Mouse (Mus musculus) forebrain, embryonic 12.5 days (tissue): Measurements from ENCODE around the gene Gm20696. TPM values are rescaled to one million over a fixed set of nuclear protein-coding genes. Genes with fewer than 3 reads are reported as not detected.

Source experiments
- ATAC-seq: fragments of 200-750 bp; cut with Nextera tagmentation; 2 replicates; pipeline ENCODE4 v1.8.0; 2017; ENCODE audit warnings: moderate TSS enrichment; ENCODE audit not compliant: low FRiP score
- H3K27ac ChIP-seq: fragments of 300-500 bp; sonication (generic); 2 replicates; pipeline ENCODE4 v1.5.1; 2016; ENCODE audit warnings: mild to moderate bottlenecking
- H3K27me3 ChIP-seq: fragments of 300-500 bp; sonication (generic); 2 replicates; pipeline ENCODE4 v1.6.1; 2016; ENCODE audit warnings: mild to moderate bottlenecking
- H3K36me3 ChIP-seq: fragments of 300-500 bp; sonication (generic); replicated peaks from 2 replicates; pipeline ENCODE4 v1.6.1; 2016; ENCODE audit warnings: mild to moderate bottlenecking
- H3K4me1 ChIP-seq: fragments of 300-500 bp; sonication (generic); 2 replicates; pipeline ENCODE4 v1.6.1; 2016
- H3K4me2 ChIP-seq: fragments of 300-500 bp; sonication (generic); 2 replicates; pipeline ENCODE4 v1.6.1; 2016; ENCODE audit warnings: mild to moderate bottlenecking, moderate library complexity
- H3K4me3 ChIP-seq: fragments of 300-500 bp; sonication (generic); replicated peaks from 2 replicates; pipeline ENCODE4 v1.5.1; 2016; ENCODE audit warnings: mild to moderate bottlenecking
- H3K9ac ChIP-seq: fragments of 300-500 bp; sonication (generic); 2 replicates; pipeline ENCODE4 v1.6.1; 2016; ENCODE audit warnings: mild to moderate bottlenecking
- H3K9me3 ChIP-seq: fragments of 300-500 bp; sonication (generic); 2 replicates; pipeline ENCODE4 v1.6.1; 2016
- WGBS: fragments of 180-500 bp; shearing (Covaris S2); methylation state at CpG from one replicate; pipeline ENCODE4 v1.1.7; 2016; 5-methylcytosine and 5-hydroxymethylcytosine counted together
- polyA plus RNA-seq: library from polyadenylated mRNA; unstranded; fragments of >200 nt; fragmentation: Nextera tagmentation; extraction: Ambion mirVana; gene quantifications from 2 replicates; pipeline ENCODE4 v1.2.1, GENCODE M21; 2016

The Gm20696 gene
- polyA plus RNA-seq, 1 experiment from 2014 or later: 6.0 TPM

GRCm38 (mm10) chr6:99277251-99277650, 389.3 kb downstream of the Gm20696 start:
- Histone ChIP-seq H3K9ac (no peak overlapping the region), H3K36me3 (no peaks in the 10 kb centered on the region), H3K9me3 (no peaks in the 10 kb centered on the region), H3K27ac (no peak overlapping the region), H3K27me3 (no peaks in the 10 kb centered on the region), H3K4me2 (no peak overlapping the region), H3K4me3 (no peak overlapping the region), H3K4me1 (peaks cover 5% of the 10 kb centered on the region; the same call in 1 of the 2 replicates)
- ATAC-seq: no peak
- WGBS: 100% methylated on average over 1 of the region's 1 CpGs

- no peak overlapping the region for H3K4me3 ChIP-seq
- no peak overlapping the region for H3K9ac ChIP-seq
- H3K36me3 ChIP-seq: no peaks in the 10 kb centered on the region
- no peak overlapping the region for H3K27ac ChIP-seq
- no peaks in the 10 kb centered on the region for H3K9me3 ChIP-seq
- H3K27me3 ChIP-seq: no peaks in the 10 kb centered on the region
- no peak for ATAC-seq
- H3K4me1 ChIP-seq: peaks cover 5% of the 10 kb centered on the region; the same call in 1 of the 2 replicates
- no peak overlapping the region for H3K4me2 ChIP-seq
- 82% methylated on average over 7 of the region's 7 CpGs for WGBS
Observed at GRCm38 (mm10) chr6:99276297-99276653, 390.3 kb downstream of the Gm20696 start.

- WGBS: 56% methylated on average over 21 of the region's 21 CpGs
- no peaks in the 10 kb centered on the region for H3K9me3 ChIP-seq
- peaks cover 5% of the 10 kb centered on the region for H3K4me1 ChIP-seq
- no peak overlapping the region for H3K4me2 ChIP-seq
- ATAC-seq: no peak
- no peak overlapping the region for H3K27ac ChIP-seq
- no peak overlapping the region for H3K9ac ChIP-seq
- no peak overlapping the region for H3K4me3 ChIP-seq
- no peaks in the 10 kb centered on the region for H3K36me3 ChIP-seq
- no peaks in the 10 kb centered on the region for H3K27me3 ChIP-seq
Observed at GRCm38 (mm10) chr6:99275381-99276296, 391.0 kb downstream of the Gm20696 start.

DNA sequence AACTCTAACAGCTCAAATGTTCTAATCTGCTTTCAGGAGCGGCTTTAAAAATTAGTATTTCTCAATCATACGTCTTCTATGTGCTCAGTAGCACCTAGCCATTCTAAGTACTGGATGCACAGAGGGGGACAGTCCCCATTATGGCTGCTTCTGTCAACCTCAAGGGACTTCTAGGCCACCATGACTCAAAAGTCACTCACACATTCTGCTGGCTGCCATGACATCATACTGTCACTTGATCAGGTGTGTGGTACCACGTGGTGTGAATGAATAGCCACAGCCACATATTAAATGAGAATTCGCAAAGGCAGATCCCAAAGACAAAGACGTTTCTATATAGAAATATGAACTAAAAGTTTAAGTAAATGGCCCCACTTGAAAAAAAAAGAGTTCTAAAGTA, 391.9 kb downstream of the Gm20696 start:
- no peak overlapping the region for H3K9ac ChIP-seq
- peaks cover 5% of the 10 kb centered on the region for H3K4me1 ChIP-seq
- H3K36me3 ChIP-seq: no peaks in the 10 kb centered on the region
- H3K27me3 ChIP-seq: no peaks in the 10 kb centered on the region
- H3K27ac ChIP-seq: no peak overlapping the region
- H3K4me2 ChIP-seq: no peak overlapping the region
- no peak overlapping the region for H3K4me3 ChIP-seq
- 89% methylated on average over 5 of the region's 5 CpGs for WGBS
- ATAC-seq: no peak
- H3K9me3 ChIP-seq: no peaks in the 10 kb centered on the region

DNA sequence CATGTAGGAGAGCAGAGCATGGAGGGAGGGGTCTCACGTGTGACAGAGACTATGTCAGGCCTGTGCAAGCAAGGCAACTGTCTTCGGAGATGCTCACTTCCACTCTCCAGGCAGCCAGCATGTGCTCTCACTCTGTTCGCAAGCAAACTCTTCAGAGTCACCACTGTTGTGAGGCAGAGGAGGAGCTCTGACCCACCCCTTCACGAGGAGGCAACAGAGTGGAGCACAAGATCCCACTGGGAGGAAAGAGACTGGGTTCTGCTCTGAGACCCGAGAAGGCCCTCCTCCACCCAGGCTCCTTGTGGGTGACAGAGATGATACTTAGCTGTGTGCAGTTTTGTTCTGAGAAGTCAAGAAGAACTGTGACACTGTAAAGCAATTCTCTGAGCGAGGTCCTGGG, 392.4 kb downstream of the Gm20696 start:
- Histone ChIP-seq H3K27me3 (no peaks in the 10 kb centered on the region), H3K4me2 (no peak overlapping the region), H3K9ac (no peak overlapping the region), H3K9me3 (no peaks in the 10 kb centered on the region), H3K27ac (no peak overlapping the region), H3K4me3 (no peak overlapping the region), H3K36me3 (no peaks in the 10 kb centered on the region), H3K4me1 (peaks cover 5% of the 10 kb centered on the region)
- WGBS: 89% methylated on average over 6 of the region's 6 CpGs
- no peak for ATAC-seq

DNA sequence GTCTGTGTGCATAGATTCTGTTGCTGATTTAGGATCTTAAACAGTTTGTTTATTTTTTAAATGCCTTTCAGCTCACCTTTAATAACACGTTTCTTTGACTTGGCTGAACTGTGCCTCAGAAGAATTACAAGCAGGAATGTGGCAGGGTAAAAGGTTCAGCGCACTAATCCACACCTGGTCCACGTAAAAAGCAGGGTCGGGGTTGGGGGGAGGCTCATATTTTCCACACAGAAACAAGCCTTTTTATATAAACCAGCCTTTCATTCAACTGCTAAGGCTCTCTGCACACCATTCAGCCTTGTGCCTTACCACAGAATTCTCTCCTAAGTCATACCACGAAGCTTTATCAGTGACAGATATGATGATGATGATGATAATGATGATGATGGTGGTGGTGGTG, 393.4 kb downstream of the Gm20696 start:
- ATAC-seq: no peak
- whole genome bisulfite sequencing: 82% methylated on average over 5 of the region's 5 CpGs
- H3K4me2 ChIP-seq: no peak overlapping the region
- no peak overlapping the region for H3K9ac ChIP-seq
- peaks cover 11% of the 10 kb centered on the region for H3K4me1 ChIP-seq
- no peaks in the 10 kb centered on the region for H3K36me3 ChIP-seq
- no peaks in the 10 kb centered on the region for H3K27me3 ChIP-seq
- H3K4me3 ChIP-seq: no peak overlapping the region
- no peaks in the 10 kb centered on the region for H3K9me3 ChIP-seq
- H3K27ac ChIP-seq: no peak overlapping the region

- H3K4me1 ChIP-seq: peaks cover 14% of the 10 kb centered on the region
- no peak overlapping the region for H3K4me2 ChIP-seq
- H3K4me3 ChIP-seq: no peak overlapping the region
- ATAC-seq: no peak
- H3K27me3 ChIP-seq: no peaks in the 10 kb centered on the region
- no peaks in the 10 kb centered on the region for H3K36me3 ChIP-seq
- no peak overlapping the region for H3K27ac ChIP-seq
- no peaks in the 10 kb centered on the region for H3K9me3 ChIP-seq
- no peak overlapping the region for H3K9ac ChIP-seq
- WGBS: 85% methylated on average over 3 of the region's 3 CpGs
Observed at GRCm38 (mm10) chr6:99272174-99272573, 394.4 kb downstream of the Gm20696 start.

DNA sequence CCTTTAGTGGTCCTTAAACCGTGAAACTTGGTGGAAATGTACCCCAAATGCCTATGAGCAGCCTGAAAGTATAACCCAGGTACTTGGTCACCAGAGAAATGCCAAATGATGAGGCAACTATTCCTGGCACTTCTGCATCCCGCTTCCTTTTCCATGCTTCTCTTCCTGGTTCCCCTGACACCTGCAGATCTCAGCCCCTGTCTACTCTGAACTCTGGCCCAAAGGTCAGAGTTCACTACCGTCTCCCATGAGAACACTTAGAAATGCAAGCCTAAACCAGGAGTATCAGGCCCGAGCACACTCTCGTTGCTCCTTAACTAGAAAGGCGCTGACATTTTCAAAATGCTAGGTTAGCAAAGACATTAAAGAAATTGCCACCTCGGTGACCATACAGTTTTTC, 394.9 kb downstream of the Gm20696 start:
- no peak overlapping the region for H3K4me2 ChIP-seq
- ATAC-seq: no peak
- H3K9me3 ChIP-seq: no peaks in the 10 kb centered on the region
- no peaks in the 10 kb centered on the region for H3K36me3 ChIP-seq
- peaks cover 15% of the 10 kb centered on the region for H3K4me1 ChIP-seq
- H3K27ac ChIP-seq: no peak overlapping the region
- H3K27me3 ChIP-seq: no peaks in the 10 kb centered on the region
- 86% methylated on average over 7 of the region's 7 CpGs for WGBS
- H3K4me3 ChIP-seq: no peak overlapping the region
- no peak overlapping the region for H3K9ac ChIP-seq

DNA sequence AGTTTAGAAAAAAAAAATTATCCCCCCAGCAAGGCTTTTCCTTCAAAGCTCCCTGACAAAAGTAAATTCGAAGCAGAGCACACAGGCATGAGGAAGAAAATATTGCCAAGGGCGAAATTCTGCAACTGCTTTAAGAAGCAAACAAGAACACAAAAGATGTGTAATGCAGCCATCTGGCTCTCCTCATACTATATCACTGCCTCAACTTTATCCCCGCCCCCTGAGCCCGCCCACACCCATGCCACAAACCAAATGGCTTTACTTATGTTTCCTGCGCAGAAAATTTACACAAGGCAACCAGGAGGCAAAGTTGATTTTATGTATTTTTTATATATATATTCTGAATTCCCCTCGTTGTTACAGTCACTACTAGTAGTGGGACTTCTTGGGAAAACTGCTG, 396.7 kb downstream of the Gm20696 start:
- Histone ChIP-seq H3K27ac (no peak overlapping the region), H3K36me3 (no peaks in the 10 kb centered on the region), H3K4me3 (no peak overlapping the region), H3K9ac (no peak overlapping the region), H3K27me3 (no peaks in the 10 kb centered on the region), H3K4me2 (no peak overlapping the region), H3K4me1 (peaks cover 28% of the 10 kb centered on the region), H3K9me3 (no peaks in the 10 kb centered on the region)
- ATAC-seq: no peak
- WGBS: 76% methylated on average over 6 of the region's 6 CpGs

DNA sequence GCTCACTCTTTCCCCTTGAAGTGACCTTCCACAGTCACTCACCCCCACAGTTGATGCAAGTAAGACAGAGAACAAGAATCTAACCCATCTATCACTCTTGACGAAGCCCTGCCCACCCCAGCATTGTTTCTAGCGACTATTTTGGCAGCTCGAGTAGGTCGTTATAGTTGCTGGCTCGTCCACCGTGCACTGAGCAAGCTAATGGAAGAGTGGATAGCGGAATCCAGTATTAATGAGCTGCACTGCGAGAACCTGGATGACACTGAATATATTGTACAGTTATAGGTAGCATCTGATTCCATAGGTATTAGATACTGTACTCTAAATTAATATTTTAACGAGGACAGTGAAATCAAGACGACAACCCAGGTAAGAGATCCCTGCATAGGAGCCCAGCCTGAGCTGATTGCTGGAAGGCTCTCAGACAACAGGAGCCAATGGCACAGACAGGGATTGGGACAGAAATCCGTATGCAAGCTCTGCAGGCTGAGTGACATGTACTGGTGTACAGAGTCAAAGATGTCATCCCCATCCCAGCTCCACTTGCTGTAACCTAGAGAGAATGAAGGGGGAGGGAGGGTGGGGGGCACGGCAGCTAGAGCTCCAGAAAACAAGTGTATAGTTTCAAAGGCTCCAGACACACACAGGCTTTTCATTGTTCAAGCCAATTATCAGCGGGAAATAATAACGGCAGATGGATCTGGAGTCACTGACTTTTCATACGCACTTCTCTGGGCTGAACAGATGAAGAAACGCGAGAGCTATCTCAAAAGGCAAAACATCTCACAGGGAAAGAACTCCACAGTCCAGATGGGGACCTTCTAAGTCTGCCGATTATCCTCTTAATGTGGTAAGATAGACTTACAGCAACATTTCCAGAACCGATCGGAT, 398.2 kb downstream of the Gm20696 start:
- H3K27me3 ChIP-seq: 0 out of 2 replicates have a peak, but pooled peaks cover 5% of the 10 kb centered on the region
- H3K4me1 ChIP-seq: peaks cover 41% of the 10 kb centered on the region
- whole genome bisulfite sequencing: 45% methylated on average over 20 of the region's 20 CpGs
- no peak overlapping the region for H3K4me2 ChIP-seq
- H3K9ac ChIP-seq: no peak overlapping the region
- H3K9me3 ChIP-seq: no peaks in the 10 kb centered on the region
- no peaks in the 10 kb centered on the region for H3K36me3 ChIP-seq
- no peak overlapping the region for H3K27ac ChIP-seq
- peak; percentile 24; the same call in 1 of the 2 replicates for ATAC-seq
- no peak overlapping the region for H3K4me3 ChIP-seq

- Histone ChIP-seq H3K4me3 (no peak overlapping the region), H3K27me3 (0 out of 2 replicates have a peak, but pooled peaks cover 5% of the 10 kb centered on the region), H3K27ac (peak overlapping the region; percentile 68), H3K4me2 (peak overlapping the region; percentile 36), H3K9me3 (no peaks in the 10 kb centered on the region), H3K9ac (peak overlapping the region; percentile 25; the same call in 1 of the 2 replicates), H3K36me3 (no peaks in the 10 kb centered on the region), H3K4me1 (peaks cover 57% of the 10 kb centered on the region)
- 9% methylated on average over 13 of the region's 13 CpGs for WGBS
- ATAC-seq: peak; percentile 25
Observed at GRCm38 (mm10) chr6:99265945-99266656, 400.5 kb downstream of the Gm20696 start.

- H3K4me3 ChIP-seq: no peak overlapping the region
- 0 out of 2 replicates have a peak, but pooled peaks cover 5% of the 10 kb centered on the region for H3K27me3 ChIP-seq
- H3K27ac ChIP-seq: no peak overlapping the region
- no peaks in the 10 kb centered on the region for H3K36me3 ChIP-seq
- H3K9ac ChIP-seq: no peak overlapping the region
- ATAC-seq: no peak
- 15% methylated on average over 4 of the region's 4 CpGs for WGBS
- H3K4me1 ChIP-seq: peaks cover 61% of the 10 kb centered on the region
- no peak overlapping the region for H3K4me2 ChIP-seq
- no peaks in the 10 kb centered on the region for H3K9me3 ChIP-seq
Observed at GRCm38 (mm10) chr6:99265173-99265572, 401.4 kb downstream of the Gm20696 start.
